Mouse (Mus musculus) ES-Bruce4 (cell line): Measurements from ENCODE around the gene Zcchc24. TPM values are rescaled to one million over a fixed set of nuclear protein-coding genes. Genes with fewer than 3 reads are reported as not detected.

Experiments
- H3K27ac ChIP-seq: 2 replicates; pipeline ENCODE4 v1.5.1; 2012; ENCODE audit warnings: low read length, inconsistent platforms; ENCODE audit not compliant: insufficient read depth
- H3K27me3 ChIP-seq: 2 replicates; pipeline ENCODE4 v1.6.1; 2012; ENCODE audit warnings: mild to moderate bottlenecking, low read length, inconsistent platforms; ENCODE audit not compliant: control insufficient read depth, poor library complexity, insufficient read depth, severe bottlenecking
- H3K36me3 ChIP-seq: 2 replicates; pipeline ENCODE4 v1.6.1; 2012; ENCODE audit warnings: inconsistent platforms, mild to moderate bottlenecking, low read length, moderate library complexity; ENCODE audit not compliant: control insufficient read depth, poor library complexity, insufficient read depth, severe bottlenecking
- H3K4me1 ChIP-seq: one replicate; pipeline ENCODE4 v1.8.1; 2011; ENCODE audit warnings: low read length; ENCODE audit not compliant: control insufficient read depth, insufficient read depth
- H3K4me3 ChIP-seq: 2 replicates; pipeline ENCODE4 v1.5.1; 2011; ENCODE audit warnings: low read depth, mild to moderate bottlenecking, low read length
- H3K9ac ChIP-seq: 2 replicates; pipeline ENCODE4 v1.6.1; 2012; ENCODE audit warnings: low read depth, mild to moderate bottlenecking, inconsistent platforms; ENCODE audit not compliant: poor library complexity, severe bottlenecking
- H3K9me3 ChIP-seq: replicated peaks from 2 replicates; pipeline ENCODE4 v1.6.1; 2012; ENCODE audit warnings: mild to moderate bottlenecking, low read length, inconsistent platforms; ENCODE audit not compliant: control insufficient read depth, poor library complexity, insufficient read depth, severe bottlenecking
- CTCF ChIP-seq: IDR thresholded peaks from one replicate; pipeline ENCODE4 v1.8.1; 2011; ENCODE audit warnings: low read depth, low read length
- EP300 ChIP-seq: IDR thresholded peaks from 2 replicates; pipeline ENCODE4 v1.6.1; 2011; ENCODE audit warnings: low read depth, low read length; ENCODE audit not compliant: insufficient read depth
- POLR2A ChIP-seq: IDR thresholded peaks from one replicate; pipeline ENCODE4 v1.8.1; 2011; ENCODE audit warnings: low read length; ENCODE audit not compliant: insufficient read depth
- polyA plus RNA-seq: library from polyadenylated mRNA; stranded (reverse); fragments of >200 nt; gene quantifications from 2 replicates; pipeline ENCODE4 v1.2.4, GENCODE M21; 2011; ENCODE audit warnings: low read depth; ENCODE audit not compliant: missing spikeins, insufficient read depth, insufficient read length

Gene Zcchc24
- polyA plus RNA-seq, 1 experiment: 9.0 TPM

DNA sequence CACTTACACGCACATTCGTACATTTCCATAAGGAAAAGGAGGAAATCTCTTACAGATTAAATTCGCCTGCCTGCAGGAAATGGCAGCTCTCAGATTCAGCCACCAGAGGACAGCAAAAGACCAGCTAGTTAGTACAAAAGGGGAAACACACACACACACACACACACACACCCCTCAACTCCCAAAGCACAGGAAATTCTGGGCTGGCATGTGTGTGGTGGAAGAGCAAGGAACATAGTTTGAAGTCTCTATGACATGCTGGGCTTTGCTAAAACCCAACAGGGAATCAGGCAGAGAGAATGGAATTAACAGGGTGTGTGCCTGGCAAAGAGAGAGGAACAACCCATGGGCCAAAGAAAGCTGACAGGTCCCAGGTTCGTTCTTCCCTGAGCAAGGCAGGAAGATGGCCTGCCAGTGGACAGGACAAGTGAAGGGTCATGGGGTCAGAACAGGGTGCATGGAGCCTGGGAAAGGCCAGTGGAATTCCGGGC lies 61.1 kb downstream of the Zcchc24 start:
- H3K27ac ChIP-seq: no peak overlapping the region

DNA sequence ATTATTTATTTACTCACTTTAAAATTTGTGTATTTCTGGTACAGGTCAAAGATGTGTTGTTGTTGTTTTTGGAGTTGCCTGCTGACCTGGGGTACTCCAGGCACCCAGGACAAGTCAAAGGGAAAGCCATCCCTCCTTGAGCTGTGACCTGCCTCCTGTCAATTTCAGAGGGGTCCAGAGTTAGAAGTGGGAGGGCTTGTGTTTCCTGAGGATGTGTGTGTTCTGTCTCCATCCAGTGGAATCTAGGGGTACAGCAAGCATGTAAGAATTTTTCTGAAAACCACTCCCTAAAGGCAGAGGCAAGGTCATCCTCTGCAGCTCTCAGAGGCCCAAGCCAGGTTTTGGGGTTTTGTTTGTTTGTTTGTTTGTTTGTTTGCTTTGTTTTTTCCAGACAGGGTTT lies 66.9 kb downstream of the Zcchc24 start:
- no peaks in the 10 kb centered on the region for H3K4me1 ChIP-seq
- no peaks in the 10 kb centered on the region for H3K27me3 ChIP-seq
- H3K36me3 ChIP-seq: peaks cover 6% of the 10 kb centered on the region
- no peak overlapping the region for H3K9ac ChIP-seq
- no peak for TF ChIP-seq CTCF
- TF ChIP-seq EP300: no peak
- no peak for TF ChIP-seq POLR2A
- no peaks in the 10 kb centered on the region for H3K9me3 ChIP-seq
- H3K27ac ChIP-seq: no peak overlapping the region
- H3K4me3 ChIP-seq: no peak overlapping the region

More for the DNA sequence above, 61.1 kb downstream of the Zcchc24 start:
- no peak overlapping the region for H3K9ac ChIP-seq
- no peak for TF ChIP-seq POLR2A
- TF ChIP-seq CTCF: no peak
- TF ChIP-seq EP300: no peak
- H3K4me1 ChIP-seq: no peaks in the 10 kb centered on the region
- H3K4me3 ChIP-seq: no peak overlapping the region
- no peaks in the 10 kb centered on the region for H3K9me3 ChIP-seq
- no peaks in the 10 kb centered on the region for H3K27me3 ChIP-seq
- H3K36me3 ChIP-seq: no peaks in the 10 kb centered on the region

DNA sequence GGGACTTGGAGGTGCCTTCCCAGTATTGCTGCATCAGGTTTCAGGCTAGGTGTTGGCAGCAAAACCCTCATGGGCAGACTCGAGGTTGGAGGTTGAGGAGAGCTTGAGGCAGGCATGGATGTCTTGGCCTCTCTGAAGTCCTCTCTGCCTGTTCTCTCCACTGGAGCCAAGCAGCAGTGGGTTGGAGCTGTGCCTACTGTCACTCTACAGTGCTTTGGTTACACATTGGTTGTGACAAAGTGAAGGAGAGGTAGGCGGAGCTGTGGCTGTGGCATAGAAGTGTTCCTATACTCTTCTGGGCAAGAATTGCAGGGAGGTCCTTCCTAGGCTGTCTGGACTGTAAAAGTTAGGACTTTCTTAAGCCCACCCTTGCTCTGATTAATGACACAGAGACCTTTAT lies 72.5 kb downstream of the Zcchc24 start:
- Histone ChIP-seq H3K9ac (no peak overlapping the region), H3K27me3 (no peaks in the 10 kb centered on the region), H3K27ac (no peak overlapping the region), H3K4me1 (peaks cover 5% of the 10 kb centered on the region), H3K36me3 (peaks cover 6% of the 10 kb centered on the region), H3K9me3 (no peaks in the 10 kb centered on the region), H3K4me3 (no peak overlapping the region)
- TF ChIP-seq EP300 (no peak), CTCF (no peak), POLR2A (no peak)

DNA sequence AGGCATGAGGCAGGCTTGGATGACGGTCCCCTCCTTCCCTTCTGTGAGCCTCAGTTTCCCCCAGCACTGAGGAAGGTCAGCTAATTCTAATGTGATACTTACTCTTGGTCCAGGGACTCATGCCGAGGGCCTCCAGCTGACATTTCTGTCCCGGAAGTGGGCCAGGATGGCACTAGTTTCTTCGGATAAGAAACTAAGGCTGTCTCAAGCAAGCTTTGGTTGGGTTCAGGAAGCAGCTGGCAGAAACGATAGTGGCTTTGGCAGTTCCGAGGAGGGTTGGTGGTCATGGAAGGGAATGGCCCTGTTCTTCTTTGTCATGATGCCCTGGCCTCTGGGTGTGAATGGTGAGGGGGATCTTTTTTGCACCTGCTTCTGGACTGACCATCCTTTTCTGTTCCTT lies 73.8 kb downstream of the Zcchc24 start:
- H3K4me1 ChIP-seq: peaks cover 5% of the 10 kb centered on the region
- peak overlapping the region; percentile 65; the same call in 1 of the 2 replicates for H3K9ac ChIP-seq
- no peaks in the 10 kb centered on the region for H3K9me3 ChIP-seq
- H3K27me3 ChIP-seq: no peaks in the 10 kb centered on the region
- no peak for TF ChIP-seq POLR2A
- TF ChIP-seq CTCF: no peak
- TF ChIP-seq EP300: no peak
- peak overlapping the region; percentile 80 for H3K4me3 ChIP-seq
- H3K27ac ChIP-seq: no peak overlapping the region
- peaks cover 6% of the 10 kb centered on the region for H3K36me3 ChIP-seq

DNA sequence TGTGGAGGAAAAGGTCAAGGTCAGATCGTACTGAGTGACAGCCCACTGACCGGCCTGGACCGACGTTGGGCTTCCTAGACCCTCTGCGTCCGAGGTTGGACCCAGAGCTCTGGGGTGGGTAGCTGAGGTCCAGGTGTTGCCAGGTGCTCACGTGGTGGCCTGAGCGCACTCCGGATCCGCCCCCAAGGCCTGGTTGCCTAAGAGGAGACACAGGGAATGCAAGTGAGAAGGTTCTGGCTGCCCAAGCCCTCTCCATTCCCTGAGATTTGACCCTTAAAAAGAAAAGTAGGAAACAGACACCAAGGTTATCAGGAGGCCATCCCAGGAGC lies 74.3 kb downstream of the Zcchc24 start:
- Histone ChIP-seq H3K27ac (no peak overlapping the region), H3K4me3 (peak overlapping the region; percentile 80), H3K4me1 (peaks cover 5% of the 10 kb centered on the region), H3K9me3 (no peaks in the 10 kb centered on the region), H3K9ac (peak overlapping the region; percentile 65), H3K27me3 (no peaks in the 10 kb centered on the region), H3K36me3 (peaks cover 6% of the 10 kb centered on the region)
- TF ChIP-seq CTCF: no peak
- no peak for TF ChIP-seq EP300
- TF ChIP-seq POLR2A: no peak

DNA sequence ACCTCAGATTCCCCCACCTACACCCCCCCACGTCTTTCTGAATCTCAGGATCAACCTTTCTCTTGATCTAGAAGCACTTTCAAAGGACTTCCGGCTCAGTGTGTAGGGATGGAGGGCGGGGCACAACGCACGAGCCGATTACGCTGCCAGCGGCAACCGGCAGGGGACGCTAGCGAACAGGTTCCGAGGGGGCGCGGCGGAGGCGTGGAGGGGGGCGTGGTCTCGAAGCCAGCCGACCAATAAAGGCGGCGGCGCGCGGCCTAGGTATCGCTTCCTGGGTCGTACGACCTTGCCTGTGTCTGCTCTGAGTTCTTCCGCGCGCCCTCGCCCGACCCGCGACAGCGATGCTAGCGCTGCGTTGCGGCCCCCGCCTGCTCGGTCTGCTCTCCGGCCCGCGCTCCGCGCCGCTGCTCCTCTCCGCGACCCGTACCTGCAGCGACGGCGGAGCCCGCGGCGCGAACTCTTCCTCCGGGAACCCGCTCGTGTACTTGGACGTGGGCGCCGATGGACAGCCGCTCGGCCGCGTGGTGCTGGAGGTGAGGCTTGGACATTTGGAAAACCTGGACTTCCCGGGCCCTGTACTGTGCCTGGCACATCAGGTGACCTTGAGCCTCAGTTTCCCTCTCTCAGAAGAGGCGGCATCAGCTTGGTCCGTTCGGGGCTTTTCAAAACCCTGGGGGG lies 74.8 kb downstream of the Zcchc24 start, which contains the start of gene Ppif:
TSS of gene Ppif (plus strand) at position 267 of the 681 bp plus-strand sequence.
- TF ChIP-seq POLR2A: peak; percentile 54
- TF ChIP-seq CTCF: peak; percentile 95
- peak; percentile 32; the same call in 1 of the 2 replicates for TF ChIP-seq EP300
- Histone ChIP-seq H3K27me3 (no peaks in the 10 kb centered on the region), H3K4me1 (peaks cover 5% of the 10 kb centered on the region), H3K36me3 (peaks cover 6% of the 10 kb centered on the region), H3K9ac (peak within 1 kb of the TSS; percentile 65), H3K9me3 (no peaks in the 10 kb centered on the region), H3K4me3 (peak within 1 kb of the TSS; percentile 80), H3K27ac (no peak within 1 kb of the TSS)
